Mouse (Mus musculus): ENCODE results near the gene Prss33.

- no peak for TF ChIP-seq CTCF (IDR thresholded peaks at IDR 0.05; ENCODE audit: low read depth)
- no peak for TF ChIP-seq EP300 (IDR thresholded peaks at IDR 0.05; ENCODE audit: low read depth)
Measured at GRCm38 (mm10) chr17:23795323-23795722, 40.5 kb downstream of the Prss33 start.
